Comparison of ENCODE assay signal across 8 mouse cellular contexts in the genomic region with DNA sequence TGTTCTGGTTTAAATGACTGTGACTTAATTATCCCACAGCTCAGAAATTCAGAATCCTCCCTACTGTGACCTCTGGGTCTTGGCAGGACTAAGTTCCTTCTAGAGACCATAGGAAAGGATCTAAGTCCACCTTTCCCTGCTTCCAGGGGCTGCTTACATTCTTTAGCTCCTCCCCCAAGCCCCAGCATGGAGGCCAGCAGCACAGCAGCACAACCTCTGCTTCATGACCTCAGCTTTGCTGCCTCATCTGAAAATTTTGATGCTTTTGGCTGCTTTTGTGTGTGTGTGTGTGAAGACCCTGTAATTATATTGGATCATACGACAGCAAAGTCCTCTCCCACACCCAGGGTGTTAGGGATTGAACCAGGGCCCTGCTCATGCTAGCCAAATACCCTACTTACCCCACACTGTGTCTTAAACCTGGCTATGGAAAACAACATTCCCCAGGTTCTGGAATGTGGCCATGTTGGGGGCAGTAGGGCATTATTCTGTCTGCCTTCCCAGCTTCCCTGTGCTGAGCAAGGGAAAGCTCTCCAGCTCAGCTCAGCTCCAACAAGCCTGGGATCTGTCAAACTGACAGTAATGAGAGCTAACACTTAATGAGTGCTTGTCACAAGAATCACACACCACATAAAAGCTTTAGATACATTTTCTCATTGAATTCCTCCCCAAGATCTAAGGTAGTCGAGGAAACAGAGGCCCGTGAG.
DNase-seq lines count a peak whose midpoint lies in the region; ATAC-seq and TF ChIP-seq lines count a peak whose summit lies in the region.

No protein-coding gene starts in this region.

- H3K27ac ChIP-seq in liver, adult 2 months (replicated peaks; ENCODE audit: insufficient read depth, low read depth, low read length): 0 out of 2 replicates have a peak overlapping the region, but pooled peaks have one; percentile 25
- H3K27ac ChIP-seq in liver, postnatal 0 days (ENCODE audit: low read depth): no peak overlapping the region
- peak overlapping the region; percentile 66 for H3K27ac ChIP-seq in forebrain, embryonic 13.5 days
- 0 out of 2 replicates have a peak overlapping the region, but pooled peaks have one; percentile 10 for H3K27ac ChIP-seq in hindbrain, embryonic 15.5 days (replicated peaks)

- TF ChIP-seq CTCF in liver, adult 2 months (IDR thresholded peaks at IDR 0.05; ENCODE audit: low read depth, low read length): no peak
- no peak for TF ChIP-seq CTCF in liver, postnatal 0 days (IDR thresholded peaks at IDR 0.05; ENCODE audit: low read depth)

- H3K9ac ChIP-seq in liver, adult 2 months (ENCODE audit: low read depth, low read length): no peak overlapping the region
- no peak overlapping the region for H3K9ac ChIP-seq in liver, postnatal 0 days (replicated peaks)
- H3K9ac ChIP-seq in forebrain, embryonic 13.5 days: no peak overlapping the region
- no peak overlapping the region for H3K9ac ChIP-seq in hindbrain, embryonic 15.5 days

- no peak for TF ChIP-seq POLR2A in liver, adult 2 months (IDR thresholded peaks at IDR 0.05; ENCODE audit: extremely low read depth, insufficient read depth, low read length)

- no peak for TF ChIP-seq EP300 in liver, postnatal 0 days (IDR thresholded peaks at IDR 0.05; ENCODE audit: low read depth)

- 67% methylated on average over 3 of the region's 3 CpGs for WGBS in liver, adult 2 months
- WGBS in liver, postnatal 0 days (ENCODE audit: insufficient replicate concordance): 54% methylated on average over 3 of the region's 3 CpGs
- WGBS in forebrain, embryonic 13.5 days: 24% methylated on average over 3 of the region's 3 CpGs
- 30% methylated on average over 3 of the region's 3 CpGs for WGBS in hindbrain, embryonic 15.5 days

- no peak overlapping the region for H3K4me3 ChIP-seq in liver, adult 2 months (ENCODE audit: insufficient read depth, low read depth, low read length)
- H3K4me3 ChIP-seq in liver, postnatal 0 days (ENCODE audit: low read depth, low read length): no peak overlapping the region
- no peak overlapping the region for H3K4me3 ChIP-seq in forebrain, embryonic 13.5 days
- no peak overlapping the region for H3K4me3 ChIP-seq in hindbrain, embryonic 15.5 days

- peak; percentile 18 for DNase-seq in liver, adult 2 months (ENCODE audit: extremely low read depth, low read depth, low spot score)
- no peak for DNase-seq in liver, postnatal 0 days
- DNase-seq in lung, postnatal 10 days: peak; percentile 67
- no peak for DNase-seq in frontal cortex, postnatal 25 days (ENCODE audit: low spot score in 2 of 2)
- DNase-seq in urinary bladder, postnatal 4 days (ENCODE audit: low spot score in 2 of 2): no peak

- H3K36me3 ChIP-seq in liver, adult 2 months (ENCODE audit: control insufficient read depth, insufficient read depth, low read length): no peaks in the 10 kb centered on the region
- no peaks in the 10 kb centered on the region for H3K36me3 ChIP-seq in liver, postnatal 0 days (replicated peaks; ENCODE audit: insufficient read depth, low read length)
- no peaks in the 10 kb centered on the region for H3K36me3 ChIP-seq in forebrain, embryonic 13.5 days (ENCODE audit: poor library complexity, severe bottlenecking)
- no peaks in the 10 kb centered on the region for H3K36me3 ChIP-seq in hindbrain, embryonic 15.5 days

- H3K4me1 ChIP-seq in liver, adult 2 months (ENCODE audit: control insufficient read depth, insufficient read depth, low read length): no peaks in the 10 kb centered on the region
- no peaks in the 10 kb centered on the region for H3K4me1 ChIP-seq in liver, postnatal 0 days (ENCODE audit: insufficient read depth)
- H3K4me1 ChIP-seq in forebrain, embryonic 13.5 days: peaks cover 18% of the 10 kb centered on the region
- peaks cover 22% of the 10 kb centered on the region for H3K4me1 ChIP-seq in hindbrain, embryonic 15.5 days (replicated peaks)

- ATAC-seq in liver, postnatal 0 days: no peak
- peak; percentile 66 for ATAC-seq in forebrain, embryonic 13.5 days
- no peak for ATAC-seq in hindbrain, embryonic 15.5 days (ENCODE audit: low FRiP score, low read depth)
- no peak for ATAC-seq in CD4-positive, CD25-positive, alpha-beta regulatory T cell, adult 4 months

- no peaks in the 10 kb centered on the region for H3K9me3 ChIP-seq in liver, postnatal 0 days (ENCODE audit: low read length)
- no peaks in the 10 kb centered on the region for H3K9me3 ChIP-seq in forebrain, embryonic 13.5 days (replicated peaks)
- H3K9me3 ChIP-seq in hindbrain, embryonic 15.5 days: no peaks in the 10 kb centered on the region

- H3K79me2 ChIP-seq in liver, adult 2 months (ENCODE audit: control insufficient read depth, insufficient read depth, low read length): no peaks in the 10 kb centered on the region

- H3K27me3 ChIP-seq in liver, adult 2 months (ENCODE audit: control insufficient read depth, insufficient read depth, low read length): no peaks in the 10 kb centered on the region
- no peaks in the 10 kb centered on the region for H3K27me3 ChIP-seq in liver, postnatal 0 days (ENCODE audit: insufficient read depth, low read length)
- H3K27me3 ChIP-seq in forebrain, embryonic 13.5 days: no peaks in the 10 kb centered on the region
- no peaks in the 10 kb centered on the region for H3K27me3 ChIP-seq in hindbrain, embryonic 15.5 days

- H3K4me2 ChIP-seq in liver, postnatal 0 days (ENCODE audit: low read depth, low read length): no peak overlapping the region
- H3K4me2 ChIP-seq in forebrain, embryonic 13.5 days: no peak overlapping the region
- no peak overlapping the region for H3K4me2 ChIP-seq in hindbrain, embryonic 15.5 days

Comparison
In these comparisons a context has a peak if more than half of its experiments do, and no peak if none do; other contexts are left out.
1. DNase-seq: peak in liver, adult 2 months (single experiment) and lung, postnatal 10 days (single experiment); none in liver, postnatal 0 days (single experiment), frontal cortex, postnatal 25 days (0 of 2) and urinary bladder, postnatal 4 days (0 of 2).